Mouse (Mus musculus) embryo, embryonic 11.5 days (tissue): ENCODE data around the gene Sdhaf3.

ENCODE experiments used
- DNase-seq: peaks from one replicate; pipeline ENCODE4 v3.0.0-alpha.2; 2012; ENCODE audit warnings: low read depth, low spot score

Gene Sdhaf3

DNA sequence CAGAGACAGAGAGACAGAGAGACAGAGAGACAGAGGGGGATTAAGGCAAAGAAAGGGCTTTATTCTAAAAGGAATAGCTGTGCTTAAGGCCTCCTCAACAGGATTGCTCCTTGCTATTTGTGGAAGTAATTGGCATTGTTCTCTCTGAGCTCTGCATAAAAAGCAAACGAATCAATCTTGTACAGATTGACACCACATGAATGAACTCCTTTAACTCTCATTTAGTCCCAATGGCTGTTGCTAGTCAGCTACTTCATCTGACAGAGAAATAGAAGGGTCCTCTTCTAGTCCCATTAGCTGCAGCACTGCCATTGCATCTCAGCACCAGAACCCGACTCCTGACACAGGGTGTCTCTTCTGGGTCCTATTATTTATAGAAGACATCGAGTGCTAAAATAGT lies 113.0 kb downstream of the Sdhaf3 start:
- DNase-seq: no peak

DNA sequence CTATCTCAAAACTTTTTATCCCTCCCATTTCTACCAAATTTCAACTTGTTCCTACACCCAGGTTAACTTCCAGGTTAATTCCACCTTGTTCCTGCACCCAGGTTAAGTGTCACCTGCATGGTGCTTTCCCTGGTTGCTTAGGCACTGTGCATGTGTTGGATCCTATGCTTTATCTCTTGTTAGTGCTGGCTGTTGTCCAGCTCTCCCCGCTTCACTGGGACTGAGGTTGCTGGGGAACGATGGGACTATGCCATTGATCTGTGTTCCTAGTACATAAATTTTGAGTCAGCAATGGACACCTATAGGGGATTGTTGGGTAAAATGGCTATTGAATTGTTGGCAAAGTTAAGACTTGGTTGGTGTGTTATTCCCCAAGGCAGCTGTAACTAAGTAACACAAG lies 113.7 kb downstream of the Sdhaf3 start:
- no peak for DNase-seq

DNA sequence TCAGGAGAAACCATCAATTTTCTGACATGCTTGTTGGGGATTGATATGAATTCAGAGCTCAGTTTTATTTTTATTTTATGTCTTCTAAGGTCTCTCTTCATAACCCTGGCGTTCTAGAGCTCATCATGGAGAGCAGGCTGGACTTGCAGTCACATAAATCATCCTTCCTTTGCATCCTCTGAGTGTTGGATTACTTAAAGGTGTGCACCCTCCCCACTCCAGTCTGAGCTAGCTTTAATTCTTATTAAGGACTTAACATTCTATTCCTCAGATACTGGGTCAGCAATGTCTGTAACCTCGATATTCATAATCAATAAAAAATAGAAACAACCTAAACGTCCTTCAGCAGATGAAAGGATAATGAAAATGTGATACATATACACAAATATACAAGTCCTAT lies 126.2 kb downstream of the Sdhaf3 start:
- no peak for DNase-seq

DNA sequence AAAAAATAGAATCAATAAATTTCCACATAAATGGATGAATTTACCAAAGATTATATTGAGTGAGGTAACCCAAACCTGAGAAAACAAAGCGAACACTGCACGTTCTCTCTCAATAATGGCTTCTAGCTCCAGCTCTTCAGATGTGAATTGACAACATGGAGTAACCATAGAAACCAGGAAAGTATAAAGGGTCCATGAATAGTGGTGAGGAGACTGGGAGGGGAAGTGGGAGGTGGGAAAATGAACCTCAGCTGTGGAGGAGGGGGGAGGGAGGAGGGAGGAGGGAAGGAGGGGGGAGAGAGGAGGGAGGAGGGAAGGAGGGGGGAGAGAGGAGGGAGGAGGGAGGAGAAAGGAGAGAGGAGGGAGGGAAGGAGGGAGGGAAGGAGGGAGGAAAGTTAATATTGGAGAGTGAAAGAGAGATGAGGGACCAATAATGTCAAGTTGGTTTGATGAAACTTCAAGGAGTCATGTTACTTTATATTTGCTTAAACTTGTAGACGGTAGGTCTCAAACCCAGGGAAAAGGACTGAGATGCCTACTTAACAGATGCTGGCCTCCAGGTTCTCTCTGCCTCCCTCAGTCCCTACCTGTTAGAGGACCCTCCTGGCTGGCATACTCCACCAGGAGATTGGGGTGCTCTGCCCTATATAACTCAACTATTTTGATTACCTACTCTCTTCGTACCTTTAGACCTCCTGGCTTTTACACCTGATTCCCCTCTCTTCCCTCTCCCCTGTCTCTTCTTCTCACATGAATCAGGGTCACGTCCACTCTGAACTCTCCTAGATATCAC lies 126.9 kb downstream of the Sdhaf3 start:
- DNase-seq: no peak

DNA sequence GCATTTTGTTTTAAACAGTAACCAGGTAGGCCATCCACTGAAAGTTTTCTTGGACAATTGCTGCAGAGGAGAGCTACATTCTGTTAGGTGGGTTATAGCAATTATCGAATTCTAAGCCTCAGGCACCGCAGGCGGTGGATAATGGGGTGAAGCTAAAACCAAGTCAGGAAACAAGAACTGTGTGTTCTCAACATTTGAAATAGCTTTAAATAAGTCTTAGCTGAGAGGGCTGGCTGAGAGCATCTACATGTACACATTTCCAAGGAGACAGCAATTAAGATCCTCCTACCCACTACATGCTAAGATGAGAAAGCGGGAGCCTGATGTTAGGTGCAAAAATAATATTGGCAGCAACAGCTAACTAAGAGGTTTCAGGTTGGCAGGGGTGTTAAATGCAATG lies 127.9 kb downstream of the Sdhaf3 start:
- DNase-seq: no peak

DNA sequence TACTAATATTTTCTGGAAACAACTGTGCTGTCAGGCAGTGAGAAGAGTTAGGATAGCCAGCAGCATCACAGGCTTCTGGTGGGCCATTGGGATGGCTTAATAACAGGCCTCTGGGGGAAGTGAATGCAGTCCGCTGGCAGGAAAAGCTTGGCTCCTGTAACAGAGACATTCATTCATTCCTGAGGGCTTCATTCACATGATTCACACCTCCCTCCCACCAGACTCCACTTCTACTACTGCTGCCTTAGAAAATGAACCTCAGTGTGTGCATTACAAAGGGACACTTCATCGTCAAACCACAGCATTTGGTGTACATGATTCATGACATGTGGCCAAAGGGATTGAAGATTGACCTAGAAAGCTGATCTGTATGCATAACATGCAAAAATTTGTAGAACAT lies 128.6 kb downstream of the Sdhaf3 start:
- no peak for DNase-seq

DNA sequence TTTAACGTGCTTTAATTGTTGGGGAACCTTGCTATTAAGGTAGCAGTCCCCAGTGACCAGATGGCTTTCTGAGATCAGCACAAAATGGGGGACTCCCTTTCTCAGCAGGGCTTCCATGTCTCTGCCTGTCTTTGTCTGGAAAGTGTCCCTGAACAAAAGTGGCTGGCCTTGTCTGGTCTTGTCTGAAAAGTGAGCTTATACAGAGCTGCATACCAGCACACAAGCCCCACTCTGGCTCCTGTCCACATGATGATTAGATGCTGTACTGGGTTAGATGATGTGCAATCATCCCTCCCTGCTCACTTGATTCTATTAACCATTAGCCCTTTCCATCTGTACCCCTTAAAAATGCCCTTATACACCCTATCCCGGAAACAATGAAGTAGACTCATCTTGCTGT lies 129.7 kb downstream of the Sdhaf3 start:
- DNase-seq: no peak

DNA sequence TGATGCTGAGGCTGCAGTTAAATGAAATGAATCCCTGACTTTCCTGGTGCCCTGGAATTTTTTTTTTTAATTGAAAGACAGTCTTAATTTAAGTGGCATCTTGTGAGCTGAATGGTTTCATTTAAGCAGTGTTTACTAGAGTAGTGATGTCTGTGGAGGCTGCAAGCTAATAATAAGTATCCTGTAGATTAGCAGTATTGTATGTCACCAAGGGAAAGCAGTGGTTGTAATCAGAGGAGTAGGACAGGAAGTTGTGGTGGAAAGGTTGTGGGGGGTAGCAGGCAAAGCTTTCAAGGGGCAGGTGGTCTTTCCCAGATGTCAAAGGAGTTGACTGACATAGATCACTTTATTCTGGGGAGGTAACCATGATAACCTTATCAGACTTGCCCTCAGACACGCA lies 136.3 kb downstream of the Sdhaf3 start:
- DNase-seq: no peak
